Mouse (Mus musculus) c-Kit-positive CD71-negative TER-119-negative erythroid progenitor cells, embryonic 14.5 days (primary cell): ENCODE results near the gene Msgn1.

Source experiments
- DNase-seq: peaks from one replicate; pipeline ENCODE4 v3.0.0-alpha.2; 2013; ENCODE audit warnings: low read depth

Gene Msgn1

DNA sequence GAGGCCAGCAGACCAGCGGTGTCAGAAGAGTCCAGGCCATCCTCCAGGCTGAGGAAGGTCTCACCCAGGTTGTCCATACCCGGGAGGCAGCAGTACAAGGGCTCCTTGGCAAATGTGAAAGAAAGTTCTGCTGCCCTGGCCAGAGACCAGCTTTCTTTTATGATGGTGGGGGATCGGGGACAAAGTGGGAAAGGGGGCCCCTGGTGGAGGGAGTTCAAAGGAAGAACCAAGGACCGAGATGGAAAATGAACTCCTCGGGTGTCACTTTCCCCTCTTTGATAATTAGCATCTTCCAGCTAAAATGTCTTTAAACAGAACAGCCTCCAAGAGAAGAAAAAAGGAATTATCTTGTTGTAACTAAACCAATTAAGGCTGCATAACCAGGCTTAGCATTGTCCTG lies at the start of gene Msgn1:
Msgn1 (minus strand) TSS at position 101 of the 400 bp plus-strand sequence.
- DNase-seq = no peak

GRCm38 (mm10) chr12:11250322-11250721 lies 41.5 kb upstream of the Msgn1 start:
- DNase-seq = no peak

DNA sequence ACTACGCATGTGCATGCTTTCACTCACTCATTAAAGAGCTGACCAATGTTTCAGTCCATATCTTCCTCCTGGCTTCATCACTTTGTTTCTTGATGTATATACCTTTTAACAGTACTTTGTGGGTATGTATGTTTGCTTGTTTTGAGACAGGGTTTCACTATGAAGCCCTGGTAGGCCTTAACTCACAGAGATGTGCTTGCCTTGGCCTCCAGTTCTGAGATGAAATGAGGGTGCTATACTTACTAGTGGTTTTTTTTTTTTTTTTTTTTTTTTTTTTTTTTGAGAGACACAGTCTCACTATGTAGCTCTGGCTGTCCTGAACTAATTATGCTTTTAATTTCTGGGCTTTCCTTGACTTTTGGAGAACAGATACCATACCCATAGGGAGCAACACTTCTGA lies 38.7 kb upstream of the Msgn1 start:
- DNase-seq = no peak

- DNase-seq = no peak
These were observed 27.2 kb upstream of the Msgn1 start for GRCm38 (mm10) chr12:11235996-11236395.

- DNase-seq = no peak
These were observed 21.5 kb upstream of the Msgn1 start for GRCm38 (mm10) chr12:11230267-11230666.

- no peak for DNase-seq
These were observed 17.9 kb upstream of the Msgn1 start for GRCm38 (mm10) chr12:11226529-11227268.

- DNase-seq = no peak
These were observed 17.4 kb upstream of the Msgn1 start for GRCm38 (mm10) chr12:11226123-11226522.

DNA sequence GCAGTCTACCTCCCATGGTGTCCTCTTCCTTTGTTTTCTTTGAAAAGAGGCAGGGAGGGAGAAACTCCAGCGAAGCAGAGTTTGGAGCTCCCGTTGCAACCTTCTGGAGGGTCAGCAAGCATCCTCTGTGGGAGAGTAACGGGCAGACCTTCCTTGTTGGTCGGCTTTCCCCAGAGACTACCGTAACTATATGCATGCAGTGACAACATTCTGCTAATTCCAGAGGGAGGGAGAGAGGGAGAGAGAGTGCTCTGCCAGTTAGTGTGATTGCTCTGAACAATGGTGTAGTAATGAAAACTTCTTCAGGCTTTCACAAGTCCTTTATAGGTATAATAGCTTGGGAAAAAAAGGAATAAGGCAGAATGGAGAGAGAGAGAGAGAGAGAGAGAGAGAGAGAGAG lies 15.9 kb upstream of the Msgn1 start:
- no peak for DNase-seq

GRCm38 (mm10) chr12:11223090-11223489 lies 14.3 kb upstream of the Msgn1 start:
- DNase-seq = no peak

DNA sequence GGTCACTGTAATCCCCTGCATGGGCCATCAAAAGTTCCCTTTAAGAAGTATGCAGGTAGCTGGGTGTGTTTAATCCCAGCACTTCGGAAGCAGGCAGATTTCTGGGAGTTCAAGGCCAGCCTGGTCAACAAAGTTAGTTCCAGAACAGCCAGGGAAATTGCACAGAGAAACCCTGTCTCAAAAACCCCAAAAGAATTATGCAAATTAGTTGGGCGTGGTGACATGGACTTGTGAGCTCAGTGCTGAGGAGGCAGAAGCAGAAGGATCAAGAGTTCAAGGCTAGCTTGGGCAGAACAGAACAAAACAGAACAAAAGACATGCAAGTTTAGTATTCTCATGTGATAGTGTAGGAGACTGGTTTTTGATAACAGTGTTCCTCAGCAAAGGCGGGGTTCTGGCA lies 13.8 kb upstream of the Msgn1 start:
- no peak for DNase-seq

GRCm38 (mm10) chr12:11221524-11222330 lies 13.0 kb upstream of the Msgn1 start:
- no peak for DNase-seq

- DNase-seq = no peak
These were observed 9.0 kb upstream of the Msgn1 start for GRCm38 (mm10) chr12:11217726-11218250.

DNA sequence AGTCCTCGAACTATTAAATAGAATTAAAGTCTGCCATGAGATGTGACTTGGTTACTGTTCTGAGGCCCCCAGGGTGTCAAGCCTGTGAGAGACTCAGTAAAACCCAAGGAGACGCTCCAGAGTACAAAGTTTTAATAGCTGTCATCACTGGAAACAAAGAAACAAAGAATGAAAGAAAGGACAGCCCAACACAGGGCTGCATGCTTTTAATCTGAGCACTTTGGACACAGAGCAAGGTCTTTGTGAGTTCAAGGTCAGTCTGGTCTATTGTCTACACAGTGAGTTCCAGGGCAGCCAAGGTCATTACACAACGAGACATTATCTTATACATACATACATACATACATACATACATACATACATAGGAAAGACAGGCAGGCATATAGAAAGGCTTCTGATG lies 7.7 kb upstream of the Msgn1 start:
- no peak for DNase-seq

GRCm38 (mm10) chr12:11215555-11215954 lies 6.8 kb upstream of the Msgn1 start:
- DNase-seq = no peak

GRCm38 (mm10) chr12:11214776-11215175 lies 6.0 kb upstream of the Msgn1 start:
- DNase-seq = no peak

DNA sequence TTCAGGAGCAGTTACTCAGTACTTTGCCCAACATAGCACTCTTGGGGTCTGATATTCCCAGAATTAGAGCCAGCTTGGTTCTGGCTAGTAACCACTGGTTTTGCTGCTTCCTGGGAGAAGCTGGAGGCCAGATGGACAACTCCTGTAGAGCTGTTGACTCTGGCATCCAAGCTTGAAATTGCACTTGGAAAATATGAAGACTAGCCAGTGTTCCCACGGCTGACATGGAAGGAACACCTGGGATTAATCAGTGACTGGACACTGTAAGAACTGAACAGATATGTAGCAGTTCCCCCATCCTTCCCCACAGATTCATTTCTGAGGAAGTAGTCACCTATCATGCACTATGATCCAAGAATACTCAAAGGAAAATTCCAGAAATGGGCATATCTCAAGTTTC lies 4.1 kb upstream of the Msgn1 start:
- no peak for DNase-seq

DNA sequence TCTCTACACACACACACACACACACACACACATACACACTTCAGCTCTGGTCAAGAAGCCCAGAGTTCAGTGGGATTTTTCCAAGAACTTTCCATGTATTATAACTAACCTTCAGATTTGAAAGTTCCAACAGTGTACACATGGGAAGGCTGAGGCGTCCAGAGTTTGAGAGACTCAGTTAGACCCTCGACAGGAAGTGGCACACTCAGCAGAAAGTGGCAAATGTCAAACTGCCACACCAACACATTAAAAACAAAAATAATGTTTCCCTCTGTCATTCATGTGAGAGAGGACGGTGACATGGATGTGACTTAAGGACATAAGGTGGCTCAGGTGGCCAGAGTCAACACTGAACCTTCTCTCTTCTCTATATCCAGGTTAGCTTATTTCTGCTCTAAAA lies 1.6 kb upstream of the Msgn1 start:
- DNase-seq = no peak

GRCm38 (mm10) chr12:11209636-11210035 lies 864 bp upstream of the Msgn1 start:
- DNase-seq = no peak

DNA sequence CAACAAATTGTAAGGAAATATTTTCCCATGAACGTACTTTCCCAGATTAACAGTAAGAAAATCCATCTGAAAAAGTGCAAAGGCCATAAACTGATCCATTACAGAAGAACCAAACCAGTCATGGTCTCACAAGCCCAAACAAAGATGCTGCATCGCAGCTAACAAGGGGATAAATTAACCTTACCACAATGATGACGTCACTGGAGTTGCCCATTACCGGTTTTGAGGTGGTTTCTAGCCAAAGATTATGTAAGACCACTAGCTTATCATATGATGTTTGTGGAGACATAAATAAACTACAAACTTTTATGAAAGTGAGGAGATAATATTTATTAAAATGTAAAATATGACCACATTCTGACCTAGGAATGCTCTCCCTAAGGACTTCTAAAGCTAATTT lies 2.5 kb downstream of the Msgn1 start:
- DNase-seq = no peak

DNA sequence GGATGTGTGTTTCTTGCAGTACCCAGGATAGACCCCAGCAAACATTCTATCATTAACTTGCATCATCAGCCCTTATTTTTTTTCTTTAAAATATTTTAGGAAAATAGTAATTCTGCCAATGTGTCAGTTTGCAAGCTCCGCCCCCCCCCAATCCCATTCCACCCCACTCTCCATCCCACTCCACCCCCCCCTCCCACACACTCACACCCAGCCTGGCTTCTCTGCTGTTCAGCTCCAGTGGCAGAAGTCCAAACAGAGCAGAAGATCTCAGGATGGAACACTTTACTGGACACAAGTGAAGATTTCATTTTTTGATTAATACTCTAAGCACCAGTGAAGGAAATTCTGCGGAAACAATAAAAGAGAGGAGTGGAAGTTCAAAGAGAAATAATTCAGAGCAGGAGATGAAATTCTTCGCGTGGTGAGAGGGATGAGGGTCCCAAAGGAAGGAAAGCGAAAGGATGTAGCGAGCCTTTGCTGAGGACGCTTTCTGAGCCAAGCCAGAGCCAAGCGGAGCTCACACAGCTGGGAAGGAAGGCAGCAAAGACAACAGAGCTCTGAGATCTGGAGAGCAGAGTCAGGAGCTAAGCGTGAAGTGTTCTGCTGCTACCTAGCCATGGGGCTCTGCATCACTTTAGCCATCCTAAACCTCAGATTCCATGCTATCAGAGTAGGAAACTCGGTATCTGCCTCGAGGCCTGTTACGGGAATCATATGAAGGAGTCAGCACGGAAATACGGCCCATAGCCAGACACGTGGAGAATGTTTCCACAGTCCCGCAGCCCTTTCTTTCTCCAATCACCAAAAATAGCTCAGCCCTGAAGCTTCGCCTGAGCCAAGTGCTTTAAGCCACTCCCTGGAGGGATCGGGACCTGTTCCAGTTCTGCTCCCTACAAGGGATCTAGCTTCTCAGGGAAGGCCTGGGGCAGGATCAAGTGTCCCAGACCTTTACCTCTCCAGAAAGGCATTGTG lies 4.8 kb downstream of the Msgn1 start:
- no peak for DNase-seq

DNA sequence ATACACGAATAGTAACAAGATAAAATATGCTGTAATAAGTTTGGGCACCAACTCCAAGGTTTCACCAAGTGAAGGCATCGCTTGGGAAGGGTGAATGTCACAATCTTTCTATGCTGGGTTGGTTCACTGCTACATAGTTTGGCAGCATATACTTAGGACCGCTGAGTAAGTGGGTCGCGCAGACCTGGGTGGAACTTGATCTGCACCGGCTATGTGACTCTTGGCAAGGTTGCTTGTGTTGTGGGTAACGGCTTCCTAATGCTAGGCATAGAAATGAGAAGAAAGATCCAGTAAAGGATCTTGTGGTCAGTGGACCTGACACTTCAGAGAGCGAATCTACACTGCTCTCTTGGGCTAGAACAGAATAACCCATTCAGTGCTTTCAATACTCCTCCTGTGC lies 6.3 kb downstream of the Msgn1 start:
- DNase-seq = no peak

GRCm38 (mm10) chr12:11200711-11201110 lies 8.1 kb downstream of the Msgn1 start:
- DNase-seq = no peak
